Mouse (Mus musculus) c-Kit-negative CD71-positive TER-119-positive erythroid progenitor cells, embryonic 14.5 days (primary cell): ENCODE data around the gene P2rx7.

ENCODE experiments used
- DNase-seq: peaks from one replicate; pipeline ENCODE4 v3.0.0-alpha.2; 2013; ENCODE audit warnings: low read depth, low spot score

The P2rx7 gene

GRCm38 (mm10) chr5:122690486-122690885 lies 46.8 kb downstream of the P2rx7 start:
- DNase-seq = no peak

DNA sequence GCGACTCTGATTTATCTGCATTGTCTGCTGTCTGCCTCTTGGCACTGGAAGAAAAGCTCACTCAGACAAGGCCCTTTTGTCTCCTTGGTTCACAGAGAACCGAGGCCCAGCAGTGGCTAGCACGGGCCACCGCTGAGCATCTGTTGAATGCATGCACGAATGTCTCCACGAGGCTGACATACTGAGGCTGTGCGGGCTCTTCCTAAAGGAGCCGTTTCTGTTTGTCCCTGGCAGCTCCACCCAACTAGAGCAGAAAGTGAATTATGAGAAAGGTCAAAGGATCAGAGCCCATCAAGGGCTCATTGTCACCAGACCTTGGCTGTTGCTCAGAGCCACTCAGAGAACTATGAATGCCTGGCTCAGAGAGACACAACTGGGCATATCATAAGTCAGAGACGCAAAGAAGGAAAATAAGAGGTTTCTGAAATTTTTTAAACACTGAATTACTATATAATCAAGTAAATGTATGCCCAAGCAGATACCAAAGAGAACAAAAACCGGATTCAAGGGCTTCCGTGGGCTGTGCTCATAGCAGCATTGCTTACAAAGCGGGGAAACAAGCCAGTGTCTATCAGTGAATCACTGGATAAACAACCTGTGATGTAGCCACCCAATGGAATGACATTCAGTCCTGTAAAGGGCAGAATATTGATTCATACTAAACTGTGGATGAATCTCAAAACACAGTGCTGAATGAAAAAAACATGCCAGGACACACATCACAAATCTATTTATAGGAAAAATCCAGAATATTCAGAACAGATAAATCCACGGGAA lies 49.9 kb downstream of the P2rx7 start:
- DNase-seq = no peak

DNA sequence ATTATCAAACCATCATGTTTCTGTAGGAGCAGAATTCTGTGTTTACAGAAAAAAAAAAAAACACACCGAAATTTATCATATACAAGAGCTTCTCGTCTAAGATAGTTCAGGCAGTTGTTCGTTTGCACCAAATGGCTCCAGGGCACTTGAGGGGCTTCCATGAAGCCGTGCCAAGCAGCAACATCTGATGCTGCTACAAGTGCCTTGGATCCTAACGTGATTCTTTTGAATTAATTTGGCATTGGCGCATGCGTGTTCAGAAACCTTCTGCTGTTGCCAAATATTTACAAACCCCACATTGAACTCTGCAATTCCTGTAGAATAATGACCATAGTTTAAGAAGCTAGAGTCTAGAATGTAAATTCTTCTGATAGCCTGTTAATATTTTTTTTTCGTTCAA lies 51.8 kb downstream of the P2rx7 start:
- no peak for DNase-seq

GRCm38 (mm10) chr5:122698041-122698700 lies 54.5 kb downstream of the P2rx7 start:
- no peak for DNase-seq

- DNase-seq = no peak
These were observed 55.0 kb downstream of the P2rx7 start for GRCm38 (mm10) chr5:122698701-122699060.

DNA sequence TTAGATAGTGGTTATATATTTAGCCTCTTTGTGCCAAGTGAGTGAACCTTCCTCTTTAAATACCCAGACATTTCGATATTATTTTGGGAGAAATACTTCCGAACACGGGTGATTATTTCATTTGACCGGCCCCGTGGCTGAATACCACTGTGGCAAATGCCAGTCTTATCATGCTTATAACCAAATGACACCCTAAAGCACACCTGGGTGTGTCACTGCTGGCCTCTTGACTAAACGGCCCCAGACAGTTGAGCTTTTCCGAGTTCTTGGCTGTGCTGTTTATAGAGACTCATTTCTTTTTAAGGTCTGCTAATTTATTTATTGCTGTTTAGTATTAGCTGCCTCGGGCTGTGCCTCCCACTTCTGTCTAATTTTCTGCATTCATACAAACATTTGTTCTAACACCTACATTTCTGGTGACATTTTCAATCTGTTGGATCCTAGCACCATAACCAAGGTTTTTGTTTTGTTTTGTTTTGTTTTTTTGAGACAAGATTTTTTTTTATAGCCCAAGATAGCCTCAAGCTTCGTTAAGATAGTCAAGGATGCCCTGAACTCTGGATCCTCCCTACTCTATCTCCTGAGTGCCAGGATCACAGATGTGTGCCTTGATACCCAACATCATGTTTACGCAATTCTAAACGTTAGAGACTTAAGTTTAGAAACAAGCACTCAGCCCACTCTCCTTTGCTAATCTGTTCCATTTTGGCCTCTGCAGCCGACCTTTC lies 56.6 kb downstream of the P2rx7 start:
- DNase-seq = no peak

DNA sequence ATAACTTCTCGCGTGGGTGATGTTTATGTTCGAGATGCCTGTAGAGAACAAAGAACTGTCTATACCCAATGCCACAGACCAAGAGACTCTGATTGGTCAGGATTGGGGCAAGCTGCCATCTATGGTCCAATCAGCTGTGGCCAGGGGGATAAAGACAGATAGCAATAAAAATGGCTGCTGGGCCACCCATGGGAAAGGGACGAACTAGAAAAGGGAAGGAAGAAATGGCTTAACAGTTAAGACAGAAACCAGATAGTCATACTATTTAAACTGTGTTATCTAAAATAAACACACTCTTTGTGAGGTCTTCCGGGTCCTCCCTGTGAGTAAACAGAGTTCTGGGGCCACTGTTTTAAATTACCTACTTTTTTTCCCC lies 57.1 kb downstream of the P2rx7 start:
- no peak for DNase-seq

DNA sequence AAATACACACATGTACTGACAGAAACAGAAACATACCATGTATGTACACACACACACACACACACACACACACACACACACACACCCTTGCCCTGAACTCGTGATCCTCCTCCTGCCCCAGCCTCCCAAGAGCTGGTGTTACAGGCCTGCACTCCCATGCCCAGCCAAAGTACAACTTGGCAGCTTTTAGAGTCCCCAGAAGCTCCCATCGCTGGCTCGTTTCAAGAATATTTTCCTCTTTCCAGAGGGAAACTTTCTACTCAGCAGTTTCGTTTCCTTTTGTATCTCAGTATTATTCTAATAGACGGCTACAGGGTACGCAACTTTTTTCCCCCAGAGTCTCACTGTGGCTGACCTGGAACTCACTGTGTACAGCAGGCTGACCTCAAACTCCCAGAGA lies 58.4 kb downstream of the P2rx7 start:
- DNase-seq = no peak

DNA sequence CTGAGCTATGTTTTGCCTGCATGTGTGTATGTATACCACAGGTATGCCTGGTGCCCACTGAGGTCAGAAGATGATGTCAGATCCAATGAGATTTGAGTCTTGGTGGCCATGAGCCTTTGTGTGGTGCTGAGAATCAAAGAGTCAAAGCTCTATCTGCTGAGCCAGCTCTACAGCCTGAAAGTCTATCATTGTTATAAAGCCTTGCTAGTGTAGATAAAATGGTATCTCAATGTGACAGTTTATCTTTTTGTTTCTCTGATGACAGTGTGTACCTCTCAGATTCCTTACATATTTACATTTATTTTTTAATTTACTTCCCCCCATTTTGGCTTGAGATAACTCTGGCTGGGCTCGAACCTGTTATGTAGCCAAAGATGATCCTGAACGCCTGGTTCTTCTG lies 59.9 kb downstream of the P2rx7 start:
- no peak for DNase-seq

- no peak for DNase-seq
These were observed 60.9 kb downstream of the P2rx7 start for GRCm38 (mm10) chr5:122704571-122704970.

DNA sequence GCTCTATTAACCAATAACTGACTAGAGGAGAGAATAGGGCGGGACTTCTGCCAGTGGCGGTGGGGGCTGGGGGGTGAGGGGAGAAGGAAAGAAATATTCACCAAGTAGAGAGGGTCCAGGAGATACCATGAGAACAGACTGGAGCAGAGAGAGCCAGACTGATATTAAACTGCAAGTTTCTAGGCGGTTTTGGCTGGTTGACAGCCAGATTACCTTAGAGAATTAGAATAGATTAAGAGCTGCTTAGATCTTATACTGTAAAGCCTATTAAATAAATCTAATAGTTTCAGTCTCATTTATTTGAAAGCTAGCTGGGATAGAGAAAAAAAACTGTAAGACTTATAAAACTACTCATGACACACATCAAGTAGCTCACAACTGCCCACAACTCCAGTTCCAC lies 61.5 kb downstream of the P2rx7 start:
- no peak for DNase-seq

DNA sequence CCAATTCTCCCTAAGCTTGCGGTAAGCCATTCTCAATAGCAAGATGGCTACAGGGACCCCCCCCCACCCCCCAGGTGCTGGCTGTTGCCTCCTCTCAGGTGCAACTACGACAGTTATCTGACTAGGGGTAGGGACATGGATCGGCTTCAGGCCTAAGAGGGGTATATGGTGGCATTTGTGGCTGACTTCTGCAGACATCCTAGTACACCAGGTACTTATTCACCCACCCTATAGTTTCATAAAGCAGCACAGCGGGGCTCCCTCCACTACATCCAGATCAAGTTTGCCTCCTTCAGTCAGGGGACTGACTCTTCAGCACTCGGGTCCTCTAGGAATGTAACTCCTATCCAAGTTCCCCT lies 63.2 kb downstream of the P2rx7 start:
- DNase-seq = no peak

DNA sequence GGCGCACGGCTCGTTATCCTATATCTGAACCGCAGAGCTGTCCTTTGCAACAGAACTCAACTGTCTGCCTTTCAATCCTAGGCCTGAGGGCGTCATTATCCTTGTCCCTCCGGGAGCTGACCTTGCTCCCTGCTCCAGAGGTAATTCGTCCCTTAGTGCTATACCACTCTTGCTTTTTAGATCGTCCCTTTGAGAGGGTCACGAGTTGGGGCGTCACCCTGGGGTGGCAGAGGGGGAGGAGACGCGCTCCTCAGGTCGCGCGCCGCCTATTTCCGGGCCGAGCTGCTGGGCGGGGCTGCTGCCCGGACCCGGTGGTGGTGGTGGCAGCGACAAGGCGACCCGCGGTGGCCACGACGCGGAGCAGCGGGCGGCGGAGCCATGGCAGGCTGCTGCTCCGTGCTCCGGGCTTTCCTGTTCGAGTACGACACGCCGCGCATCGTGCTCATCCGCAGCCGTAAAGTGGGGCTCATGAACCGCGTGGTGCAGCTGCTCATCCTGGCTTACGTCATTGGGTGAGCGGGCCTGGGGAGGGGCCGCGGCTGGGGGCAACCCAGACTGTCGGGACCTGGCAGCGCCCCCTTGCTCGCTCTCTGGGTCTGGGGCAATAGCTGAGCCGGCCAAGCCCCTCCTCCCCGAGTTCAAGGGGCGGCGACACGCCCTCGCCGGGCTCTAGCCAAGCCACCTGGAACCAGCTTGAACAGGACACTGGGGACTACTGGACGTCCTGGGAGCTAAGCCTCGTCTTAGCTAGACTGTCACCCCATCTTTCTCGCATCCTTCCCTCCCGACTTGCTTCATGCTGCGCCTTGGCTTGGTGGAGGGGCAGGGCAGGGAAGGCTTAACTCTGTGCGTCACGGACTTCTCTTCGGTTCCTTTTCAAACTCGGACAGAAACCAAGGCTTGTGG lies 63.8 kb downstream of the P2rx7 start, which contains the start of gene P2rx4:
Gene P2rx4, plus strand, starts transcription at position 269 of the 906 bp plus-strand sequence.
- DNase-seq = peak; percentile 36

GRCm38 (mm10) chr5:122708819-122709218 lies 65.1 kb downstream of the P2rx7 start:
- DNase-seq = no peak

GRCm38 (mm10) chr5:122715723-122716122 lies 72.0 kb downstream of the P2rx7 start:
- no peak for DNase-seq

GRCm38 (mm10) chr5:122716793-122717192 lies 73.1 kb downstream of the P2rx7 start:
- no peak for DNase-seq

GRCm38 (mm10) chr5:122718400-122718799 lies 74.7 kb downstream of the P2rx7 start:
- no peak for DNase-seq

DNA sequence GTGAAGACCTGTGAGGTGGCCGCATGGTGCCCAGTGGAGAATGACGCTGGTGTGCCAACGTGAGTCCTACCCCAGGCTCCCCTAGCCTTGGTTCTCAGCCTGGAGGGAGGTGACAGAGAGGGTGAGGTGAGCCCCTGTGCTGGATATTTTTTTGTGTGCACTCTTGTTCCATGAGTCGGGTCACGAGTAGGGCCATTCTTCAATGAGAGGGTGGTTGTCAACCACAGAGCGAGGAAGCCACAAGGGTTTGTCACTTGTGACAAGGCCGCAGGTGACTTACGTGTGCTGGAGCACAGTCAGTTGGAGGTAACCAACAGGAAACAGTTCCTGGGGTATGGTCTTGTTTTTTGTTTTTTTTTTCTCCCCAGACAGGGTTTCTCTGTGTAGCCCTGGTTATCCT lies 75.5 kb downstream of the P2rx7 start:
- DNase-seq = no peak

DNA sequence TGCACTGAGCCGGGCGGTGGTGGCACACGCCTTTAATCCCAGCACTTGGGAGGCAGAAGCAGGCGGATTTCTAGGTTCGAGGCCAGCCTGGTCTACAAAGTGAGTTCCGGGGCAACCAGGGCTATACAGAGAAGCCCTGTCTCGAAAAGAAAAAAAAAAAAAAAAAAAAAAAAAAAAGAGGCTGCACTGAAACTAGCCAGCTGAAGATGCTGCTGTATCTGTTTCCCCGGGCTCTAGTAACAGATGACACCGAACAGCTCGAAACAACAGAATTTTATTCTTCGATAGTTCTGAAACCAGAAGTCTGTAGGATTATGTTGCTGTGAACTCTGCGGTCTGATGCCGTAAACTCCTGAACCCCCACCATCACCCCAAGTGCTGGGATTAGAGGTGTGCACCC lies 81.7 kb downstream of the P2rx7 start:
- DNase-seq = no peak

DNA sequence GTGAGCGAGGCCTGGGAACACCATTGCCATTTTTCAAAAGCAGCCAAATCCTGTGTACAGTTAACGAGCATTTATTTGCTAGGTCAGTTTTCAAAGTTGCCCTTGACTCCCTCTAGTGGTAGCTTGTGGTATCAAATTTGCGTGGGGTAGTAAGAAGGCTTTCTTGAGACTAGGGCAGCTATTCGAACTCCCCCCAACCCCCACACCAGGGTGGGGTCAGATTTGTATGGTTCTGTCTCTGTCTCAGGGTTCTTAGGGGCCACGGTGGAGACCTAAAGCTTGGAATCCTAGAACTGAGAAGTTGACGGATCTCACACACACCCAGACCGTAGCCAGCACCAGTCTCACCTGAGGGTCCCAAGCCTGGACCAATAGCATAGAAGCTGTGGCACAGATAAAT lies 82.4 kb downstream of the P2rx7 start:
- DNase-seq = peak; percentile 65

DNA sequence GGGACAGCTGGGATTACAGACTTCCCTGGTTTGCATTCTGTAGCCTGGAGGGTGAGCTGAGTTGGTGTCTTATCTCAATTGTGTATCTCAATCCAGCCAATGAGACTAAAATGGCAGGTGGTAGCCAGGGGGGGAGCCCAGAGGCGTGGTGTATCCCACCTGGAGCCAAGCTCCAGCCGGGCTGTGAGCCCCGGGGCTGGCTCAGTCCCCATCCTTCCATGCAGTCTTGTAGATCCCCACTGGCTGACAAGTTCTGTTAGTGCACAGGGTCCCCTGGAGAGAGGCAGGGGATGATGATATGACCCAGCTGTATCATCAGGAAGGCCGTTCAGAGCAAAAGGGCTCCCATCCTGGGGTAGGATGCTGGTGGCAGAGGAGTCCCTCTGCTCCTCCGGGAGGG lies 82.9 kb downstream of the P2rx7 start:
- DNase-seq = no peak

GRCm38 (mm10) chr5:122727096-122727495 lies 83.4 kb downstream of the P2rx7 start:
- no peak for DNase-seq
